In the genomic region with DNA sequence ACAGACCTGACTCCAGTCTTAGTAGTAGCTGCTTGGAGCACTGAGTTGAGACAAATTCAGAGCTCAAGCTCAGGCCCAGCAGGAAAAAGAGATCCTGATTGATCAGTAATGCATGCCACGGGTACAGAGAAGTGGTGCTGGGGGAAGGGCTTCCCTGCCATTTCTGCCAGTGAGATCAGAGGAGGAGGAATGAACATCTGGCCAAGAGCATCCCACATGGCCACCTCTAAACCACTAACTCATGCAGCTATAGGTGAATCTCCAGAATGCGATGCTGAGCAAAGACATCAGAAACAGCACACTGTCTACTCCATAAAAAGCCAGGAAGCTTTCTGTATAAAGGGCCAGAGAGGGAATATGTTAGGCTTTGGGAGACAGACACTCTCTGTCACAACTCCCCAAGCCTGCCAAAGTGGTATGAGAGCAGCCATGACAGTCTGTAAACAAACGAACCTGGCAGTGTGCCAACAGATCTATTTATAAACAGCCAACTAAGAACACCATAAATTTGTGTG, we compare ENCODE assay signal across 9 mouse cellular contexts. TPM values are rescaled to one million over a fixed set of nuclear protein-coding genes. Genes with fewer than 3 reads are reported as not detected.
DNase-seq lines count a peak whose midpoint lies in the region; ATAC-seq and TF ChIP-seq lines count a peak whose summit lies in the region.
"Had no signal": no experiment of that assay in that cellular context is flagged by ENCODE, and none has a peak within 500 bp of the region (broad histone marks: within the 10 kb centered on the region; RNA-seq: fewer than 3 reads in every experiment).

No protein-coding gene starts in this region.

- TF ChIP-seq CTCF in stomach, postnatal 0 days (IDR thresholded peaks at IDR 0.05; ENCODE audit: low read depth), result no peak

- 55% methylated on average over 3 of the region's 3 CpGs for WGBS in embryonic facial prominence, embryonic 13.5 days
- 73% methylated on average over 3 of the region's 3 CpGs for WGBS in embryonic facial prominence, embryonic 10.5 days
- 48% methylated on average over 3 of the region's 3 CpGs for WGBS in stomach, embryonic 15.5 days
- WGBS in stomach, postnatal 0 days, result 41% methylated on average over 3 of the region's 3 CpGs

- H3K27me3 ChIP-seq in embryonic facial prominence, embryonic 13.5 days, result no peaks in the 10 kb centered on the region
- no peaks in the 10 kb centered on the region for H3K27me3 ChIP-seq in embryonic facial prominence, embryonic 10.5 days (replicated peaks; ENCODE audit: low read depth, poor library complexity, severe bottlenecking)
- no peaks in the 10 kb centered on the region for H3K27me3 ChIP-seq in stomach, embryonic 15.5 days (replicated peaks)
- H3K27me3 ChIP-seq in stomach, postnatal 0 days (ENCODE audit: control insufficient read depth, insufficient read depth, low read length), result no peaks in the 10 kb centered on the region
- H3K27me3 ChIP-seq: heart, embryonic 15.5 days had no signal

- ATAC-seq in embryonic facial prominence, embryonic 13.5 days (ENCODE audit: insufficient number of reproducible peaks, insufficient read depth, low FRiP score, low TSS enrichment, low read depth), result no peak
- ATAC-seq in stomach, embryonic 15.5 days (ENCODE audit: insufficient read depth, low FRiP score, low read depth), result no peak
- ATAC-seq in stomach, postnatal 0 days (ENCODE audit: low FRiP score, low TSS enrichment), result no peak

- no peak overlapping the region for H3K4me3 ChIP-seq in embryonic facial prominence, embryonic 13.5 days
- H3K4me3 ChIP-seq in embryonic facial prominence, embryonic 10.5 days, result no peak overlapping the region
- H3K4me3 ChIP-seq in stomach, embryonic 15.5 days (replicated peaks), result no peak overlapping the region
- H3K4me3 ChIP-seq in stomach, postnatal 0 days (ENCODE audit: low read depth, low read length), result no peak overlapping the region
- H3K4me3 ChIP-seq: heart, embryonic 15.5 days had no signal

- no peak for TF ChIP-seq EP300 in stomach, postnatal 0 days (optimal IDR thresholded peaks at IDR 0.05)

- H3K4me2 ChIP-seq in embryonic facial prominence, embryonic 13.5 days, result no peak overlapping the region
- H3K4me2 ChIP-seq in stomach, embryonic 15.5 days, result no peak overlapping the region
- no peak overlapping the region for H3K4me2 ChIP-seq in stomach, postnatal 0 days (replicated peaks; ENCODE audit: low read depth)
- H3K4me2 ChIP-seq: heart, embryonic 15.5 days had no signal

- no peaks in the 10 kb centered on the region for H3K36me3 ChIP-seq in embryonic facial prominence, embryonic 13.5 days
- no peaks in the 10 kb centered on the region for H3K36me3 ChIP-seq in embryonic facial prominence, embryonic 10.5 days (replicated peaks)
- no peaks in the 10 kb centered on the region for H3K36me3 ChIP-seq in stomach, embryonic 15.5 days
- H3K36me3 ChIP-seq in stomach, postnatal 0 days (ENCODE audit: control insufficient read depth, insufficient read depth, low read length), result no peaks in the 10 kb centered on the region
- H3K36me3 ChIP-seq: heart, embryonic 15.5 days had no signal

- H3K27ac ChIP-seq in embryonic facial prominence, embryonic 13.5 days, result 0 out of 2 replicates have a peak overlapping the region, but pooled peaks have one; percentile 33
- no peak overlapping the region for H3K27ac ChIP-seq in embryonic facial prominence, embryonic 10.5 days (replicated peaks)
- H3K27ac ChIP-seq in stomach, embryonic 15.5 days, result peak overlapping the region; percentile 9; the same call in 1 of the 2 replicates
- no peak overlapping the region for H3K27ac ChIP-seq in stomach, postnatal 0 days (replicated peaks)
- H3K27ac ChIP-seq: heart, embryonic 15.5 days had no signal

- no peaks in the 10 kb centered on the region for H3K4me1 ChIP-seq in embryonic facial prominence, embryonic 13.5 days
- peaks cover 7% of the 10 kb centered on the region for H3K4me1 ChIP-seq in embryonic facial prominence, embryonic 10.5 days
- no peaks in the 10 kb centered on the region for H3K4me1 ChIP-seq in stomach, embryonic 15.5 days
- no peaks in the 10 kb centered on the region for H3K4me1 ChIP-seq in stomach, postnatal 0 days (replicated peaks; ENCODE audit: control insufficient read depth, insufficient read depth)
- H3K4me1 ChIP-seq: heart, embryonic 15.5 days had no signal

- DNase-seq in embryonic facial prominence, embryonic 10.5 days (ENCODE audit: low spot score), result no peak
- DNase-seq in stomach, postnatal 0 days (ENCODE audit: low spot score), result no peak
- DNase-seq in layer of hippocampus, postnatal 14 days (ENCODE audit: low spot score in 2 of 2), result peak; percentile 15 to 56
- peak; percentile 73 for DNase-seq in right cerebral cortex, postnatal 4 days
- DNase-seq in spleen, postnatal 14 days (ENCODE audit: low spot score in 2 of 2), result no peak
- no peak for DNase-seq in natural killer cell, adult 2 months (ENCODE audit: low spot score in 2 of 2)

- no peak overlapping the region for H3K9ac ChIP-seq in embryonic facial prominence, embryonic 13.5 days
- H3K9ac ChIP-seq in stomach, embryonic 15.5 days, result no peak overlapping the region
- no peak overlapping the region for H3K9ac ChIP-seq in stomach, postnatal 0 days (ENCODE audit: low read length)
- H3K9ac ChIP-seq: heart, embryonic 15.5 days had no signal

- no peaks in the 10 kb centered on the region for H3K9me3 ChIP-seq in embryonic facial prominence, embryonic 13.5 days
- H3K9me3 ChIP-seq in embryonic facial prominence, embryonic 10.5 days, result no peaks in the 10 kb centered on the region
- no peaks in the 10 kb centered on the region for H3K9me3 ChIP-seq in stomach, embryonic 15.5 days
- H3K9me3 ChIP-seq in stomach, postnatal 0 days (ENCODE audit: control insufficient read depth, low read length), result no peaks in the 10 kb centered on the region
- H3K9me3 ChIP-seq: heart, embryonic 15.5 days had no signal

RNA-seq across cellular contexts. Expression of a gene that starts 33.8 kb away (rescaled TPM):
- 1.1 and 1.3 TPM in 2 replicates for polyA plus RNA-seq in embryonic facial prominence, embryonic 13.5 days (2015; fragmentation: Nextera tagmentation; extraction: Ambion mirVana)
- 0.40 and 0.60 TPM in 2 replicates for polyA plus RNA-seq in embryonic facial prominence, embryonic 10.5 days (2016; fragmentation: Nextera tagmentation; extraction: Ambion mirVana)
- 0.79 and 0.82 TPM in 2 replicates for polyA plus RNA-seq in stomach, embryonic 15.5 days (2015; fragmentation: Nextera tagmentation; extraction: Ambion mirVana)
- 0.16 and 0.21 TPM in 2 replicates for polyA plus RNA-seq in stomach, postnatal 0 days (2015; fragmentation: Nextera tagmentation; extraction: Ambion mirVana)
- 10 to 100 TPM; 22.1 to 26.8 TPM for total RNA-seq in layer of hippocampus, postnatal 14 days (2021)

Comparison
In these comparisons a context has a peak if more than half of its experiments do, and no peak if none do; other contexts are left out.
1. H3K27ac ChIP-seq: peak in embryonic facial prominence, embryonic 13.5 days (single experiment) and stomach, embryonic 15.5 days (single experiment); none in embryonic facial prominence, embryonic 10.5 days (single experiment) and stomach, postnatal 0 days (single experiment).
2. DNase-seq: peak in layer of hippocampus, postnatal 14 days (2 of 2) and right cerebral cortex, postnatal 4 days (single experiment); none in embryonic facial prominence, embryonic 10.5 days (single experiment), stomach, postnatal 0 days (single experiment), spleen, postnatal 14 days (0 of 2) and natural killer cell, adult 2 months (0 of 2).